Mouse (Mus musculus): ENCODE data around the gene Pkm. TPM values are rescaled to one million over a fixed set of nuclear protein-coding genes. Genes with fewer than 3 reads are reported as not detected.

The Pkm gene
- total RNA-seq, 2 experiments from 2014 or later: 517 to 569 TPM

DNA sequence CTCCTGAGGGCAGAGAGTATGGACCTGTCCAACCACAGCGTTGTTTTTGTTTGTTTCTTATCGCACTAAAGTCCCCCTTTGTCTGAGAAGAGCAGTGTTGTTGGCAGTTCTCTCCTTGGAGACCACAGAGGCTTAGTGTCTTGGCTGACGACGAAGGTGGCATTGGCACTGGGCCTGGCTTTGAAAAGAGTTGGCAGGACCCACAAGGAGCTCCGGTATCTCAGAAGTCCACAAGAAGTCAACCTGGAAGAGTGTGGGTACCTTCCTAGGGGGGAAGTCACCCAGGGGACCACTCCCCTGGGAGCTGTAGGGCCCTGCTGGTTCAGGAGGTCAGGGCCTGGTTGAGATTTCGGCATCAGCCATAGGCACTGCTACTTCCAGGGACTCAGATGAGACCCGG is 44.9 kb downstream of the Pkm start:
- intact Hi-C loops (cut with DNase I): no loop called here
- DNase-seq: peak; percentile 35

DNA sequence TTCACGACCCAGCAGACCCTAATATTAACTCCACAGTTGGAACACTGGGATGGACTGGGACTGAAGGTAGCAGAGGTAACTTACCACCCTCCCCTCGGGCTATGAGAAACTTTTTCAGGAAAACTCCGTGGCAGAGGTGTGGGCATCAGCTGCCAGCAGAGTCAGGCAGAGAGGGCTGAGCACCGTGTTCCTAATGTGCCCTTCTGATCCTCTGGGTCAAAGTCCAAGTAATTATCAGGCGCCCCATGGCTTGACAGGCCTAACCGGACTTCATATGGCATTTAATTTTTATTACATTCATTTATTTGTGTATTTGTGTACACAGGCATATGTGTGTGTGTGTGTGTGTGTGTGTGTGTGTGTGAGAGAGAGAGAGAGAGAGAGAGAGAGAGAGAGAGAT is 46.9 kb downstream of the Pkm start:
- no peak for DNase-seq
- intact Hi-C loops (cut with DNase I): no loop called here

DNA sequence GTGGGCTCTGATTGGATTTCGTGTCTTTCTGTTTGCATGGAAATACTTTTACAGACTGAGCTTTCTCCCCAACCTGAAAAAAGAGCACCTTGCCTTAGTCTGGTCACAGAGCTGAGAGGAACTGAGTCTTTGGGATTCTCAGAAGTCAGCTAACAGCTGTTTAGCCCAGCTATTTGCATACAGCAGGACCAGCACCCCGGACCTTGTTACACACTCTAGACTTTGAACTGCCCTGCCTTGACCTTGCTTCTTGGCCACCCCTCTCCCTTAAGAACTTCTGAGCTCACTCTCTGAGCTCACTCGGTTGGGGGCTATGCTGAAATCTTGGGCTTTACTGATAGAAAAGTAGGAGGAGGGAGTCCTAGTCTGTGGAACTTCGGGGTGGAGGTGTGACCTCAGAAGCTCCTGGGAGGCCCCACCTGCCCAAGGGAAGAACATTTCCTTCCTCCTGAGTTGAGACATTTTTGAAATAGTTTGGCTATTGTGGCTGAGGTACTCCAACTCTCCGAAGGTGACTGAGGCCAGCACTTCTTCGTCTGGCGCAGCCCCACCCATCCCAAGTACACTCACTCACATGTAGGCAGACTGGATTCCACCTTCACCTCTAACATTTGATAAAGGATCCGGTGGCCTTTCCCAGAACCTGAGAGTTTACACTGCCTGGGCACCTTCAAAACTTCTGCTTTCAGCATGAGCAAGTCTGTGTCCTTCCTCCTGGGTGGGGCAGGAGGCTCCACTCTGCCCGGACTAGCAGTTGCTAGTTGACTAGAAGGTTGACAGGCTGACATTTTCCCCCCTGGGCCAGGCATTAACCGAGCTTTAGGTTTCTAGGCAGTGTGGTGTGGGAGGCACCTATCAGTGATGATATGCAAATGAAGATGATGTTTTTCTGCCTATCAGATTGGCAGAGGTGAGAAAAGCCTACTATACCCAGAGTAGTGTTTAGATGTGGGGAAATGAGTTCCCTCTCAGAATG is 51.0 kb downstream of the Pkm start:
- no peak for DNase-seq
- intact Hi-C loops (cut with DNase I): no loop called here

DNA sequence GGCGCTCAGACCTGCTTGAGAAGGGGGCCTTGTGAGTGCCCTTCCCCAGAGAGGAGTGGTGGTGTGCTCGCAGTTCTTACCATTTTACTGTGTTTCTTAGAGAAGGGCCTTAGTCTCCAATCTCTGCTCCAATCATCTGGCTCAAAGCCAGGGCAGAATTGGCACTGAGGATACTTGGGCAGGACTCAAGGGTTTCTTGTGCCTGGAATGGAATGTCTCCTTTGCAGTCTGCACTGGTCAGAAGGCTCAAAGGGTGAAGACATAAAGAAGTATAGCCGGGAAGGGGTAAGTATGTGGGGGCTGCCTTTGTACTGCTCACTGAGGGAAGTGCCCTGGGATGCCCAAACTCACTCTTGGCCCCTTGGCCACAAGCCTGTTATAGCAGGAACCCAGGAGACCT is 53.1 kb downstream of the Pkm start:
- intact Hi-C loops (cut with DNase I): no loop called here
- peak; percentile 43 for DNase-seq

DNA sequence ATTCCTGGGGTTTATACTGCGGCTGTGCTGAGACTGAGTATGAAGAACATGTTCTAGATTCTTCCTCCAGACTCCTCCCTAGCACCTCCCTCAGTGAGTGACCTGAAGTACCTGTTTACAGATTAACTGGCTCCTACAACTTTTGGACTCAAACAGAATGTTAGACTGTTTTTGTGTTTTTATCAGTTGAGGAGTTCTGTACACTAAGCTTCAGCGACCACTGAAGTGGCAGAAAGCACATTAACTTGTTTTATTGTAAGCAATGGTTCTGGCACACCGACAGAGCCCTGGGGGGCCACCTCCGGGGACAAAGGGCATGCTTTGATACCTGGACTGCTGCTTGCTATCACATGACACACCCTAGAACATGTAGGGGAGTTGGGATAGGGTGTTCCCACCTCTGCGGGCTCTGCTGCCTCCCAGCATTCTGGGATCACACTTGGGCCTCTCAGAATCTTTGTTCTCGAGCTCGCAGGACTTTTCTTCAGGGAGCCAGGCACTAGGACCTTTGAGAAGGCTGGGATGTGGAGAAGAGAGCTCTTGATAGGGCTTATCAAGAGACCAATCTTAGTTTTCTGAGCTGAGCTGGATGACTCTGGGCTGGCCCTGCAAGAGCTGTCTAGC is 60.2 kb downstream of the Pkm start:
- intact Hi-C loops (cut with DNase I): no loop called here

DNA sequence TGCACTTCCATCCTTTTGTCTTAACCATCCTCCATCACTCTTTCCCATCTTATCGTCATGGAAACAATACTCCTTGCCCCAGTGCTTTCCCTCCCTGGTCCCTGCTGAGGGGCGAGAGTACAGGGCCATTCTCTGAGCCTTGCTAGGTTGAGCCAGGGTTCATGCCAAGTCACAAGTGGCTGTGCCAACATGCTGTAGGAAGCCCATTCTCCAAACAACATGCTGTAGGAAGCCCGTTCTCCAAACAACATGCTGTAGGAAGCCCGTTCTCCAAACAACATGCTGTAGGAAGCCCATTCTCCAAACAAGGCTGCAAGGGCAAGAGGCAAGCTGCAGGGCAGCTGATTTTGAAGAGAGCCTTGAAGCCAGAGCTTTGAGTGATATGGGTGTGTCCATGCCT is 62.1 kb downstream of the Pkm start:
- DNase-seq: no peak
- intact Hi-C loops (cut with DNase I): no loop called here

More for the DNA sequence above, 60.2 kb downstream of the Pkm start:
- no peak for DNase-seq

DNA sequence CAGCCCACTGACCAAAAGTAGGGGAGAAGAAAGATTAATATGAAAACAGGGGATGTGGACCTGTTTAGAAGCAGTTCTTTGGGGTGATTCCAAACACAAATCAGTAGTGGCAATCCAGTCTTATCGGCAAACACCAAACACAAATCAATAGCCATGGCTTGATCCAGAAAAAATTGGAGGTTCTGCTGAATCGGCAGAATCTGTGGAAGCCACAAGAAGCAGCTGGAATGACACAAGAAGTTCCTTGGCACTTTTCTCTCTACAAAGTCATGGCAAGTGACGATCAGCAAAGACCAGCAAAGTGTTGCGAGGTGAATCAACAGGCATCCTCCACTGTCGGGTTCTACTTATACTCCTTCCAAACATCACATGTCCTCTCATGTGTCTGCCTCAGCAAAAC is 65.0 kb downstream of the Pkm start:
- DNase-seq: no peak
- intact Hi-C loops (cut with DNase I): no loop called here

DNA sequence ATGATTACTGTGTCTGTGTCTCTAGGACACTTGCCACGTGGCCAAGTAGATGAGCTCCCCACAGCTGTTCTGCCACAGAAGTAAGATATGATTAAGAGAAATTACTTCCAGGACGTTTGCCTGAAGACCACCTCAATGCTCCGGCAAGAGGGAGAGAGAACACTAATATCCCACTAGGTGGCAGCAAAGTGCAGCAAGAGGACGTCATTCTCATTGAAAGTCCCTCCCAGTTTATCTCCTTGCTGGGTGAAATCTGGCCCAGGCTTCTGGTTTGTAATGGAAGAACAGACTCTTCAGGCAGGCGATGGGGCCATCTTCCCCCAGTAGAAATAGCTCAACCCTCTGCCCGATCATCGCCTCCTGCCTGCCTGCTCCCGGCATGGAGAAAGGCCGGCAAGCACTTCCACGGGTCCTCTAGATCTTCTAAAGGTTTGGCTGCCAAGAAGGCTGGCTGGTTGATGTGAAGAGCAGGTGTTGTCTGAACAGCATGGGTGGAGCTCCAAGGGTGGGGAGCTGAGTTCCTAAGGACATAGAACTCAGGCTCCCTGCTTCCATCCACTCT is 67.0 kb downstream of the Pkm start:
- peak; percentile 74 for DNase-seq
- intact Hi-C loops (cut with DNase I): no loop called here

DNA sequence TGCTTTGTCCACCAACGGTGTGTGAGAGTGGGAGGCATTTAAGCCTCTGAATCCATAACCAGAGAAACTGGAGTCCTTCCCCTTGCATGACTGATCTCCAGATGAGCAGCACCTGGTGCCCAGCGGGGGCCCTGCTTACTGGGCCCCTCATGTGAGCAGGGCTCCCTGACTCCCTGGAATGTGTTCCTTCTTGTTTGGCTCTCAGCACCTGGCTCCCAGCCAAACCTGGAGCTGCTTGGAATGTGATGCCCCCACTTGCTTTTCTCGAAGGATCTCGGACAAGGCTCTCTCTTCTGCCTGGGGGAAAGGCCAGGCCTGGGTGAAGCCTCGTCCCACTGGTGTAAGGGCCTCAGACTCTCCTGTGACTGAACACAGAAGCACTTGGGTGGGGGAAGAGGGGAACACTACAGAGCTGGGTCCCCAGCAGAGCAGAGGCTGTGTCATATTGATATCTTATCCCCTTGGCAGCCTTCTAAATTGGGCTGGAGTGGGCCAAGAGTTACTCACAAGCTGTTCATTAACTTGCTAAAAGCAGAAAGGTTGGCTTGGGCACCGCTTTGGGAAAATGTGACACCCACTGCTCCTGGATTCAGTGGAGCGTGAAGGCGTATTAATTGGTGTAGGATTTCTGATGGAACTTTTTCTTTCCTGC is 67.7 kb downstream of the Pkm start:
- DNase-seq: peak; percentile 56
- intact Hi-C loops (cut with DNase I): no loop called here

DNA sequence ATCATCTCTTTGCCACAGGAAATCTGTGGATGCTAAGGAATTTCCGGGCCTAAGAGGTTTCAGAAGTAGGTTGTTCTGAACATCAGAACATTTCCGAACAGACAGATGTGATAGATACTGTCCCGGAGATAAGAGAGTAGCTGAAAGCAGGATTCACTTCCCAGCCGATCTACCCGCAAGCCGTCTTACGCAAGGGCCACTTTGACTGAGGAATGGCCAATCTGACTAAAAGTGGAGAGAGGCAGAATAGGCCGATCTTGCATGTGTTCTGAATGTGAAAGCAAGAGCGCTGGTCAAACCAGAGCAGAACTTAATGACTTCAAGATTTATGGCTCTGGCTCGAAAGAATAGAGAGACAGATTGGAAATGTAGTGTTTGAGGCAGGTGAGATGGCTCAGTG is 69.3 kb downstream of the Pkm start:
- intact Hi-C loops (cut with DNase I): no loop called here
- no peak for DNase-seq

DNA sequence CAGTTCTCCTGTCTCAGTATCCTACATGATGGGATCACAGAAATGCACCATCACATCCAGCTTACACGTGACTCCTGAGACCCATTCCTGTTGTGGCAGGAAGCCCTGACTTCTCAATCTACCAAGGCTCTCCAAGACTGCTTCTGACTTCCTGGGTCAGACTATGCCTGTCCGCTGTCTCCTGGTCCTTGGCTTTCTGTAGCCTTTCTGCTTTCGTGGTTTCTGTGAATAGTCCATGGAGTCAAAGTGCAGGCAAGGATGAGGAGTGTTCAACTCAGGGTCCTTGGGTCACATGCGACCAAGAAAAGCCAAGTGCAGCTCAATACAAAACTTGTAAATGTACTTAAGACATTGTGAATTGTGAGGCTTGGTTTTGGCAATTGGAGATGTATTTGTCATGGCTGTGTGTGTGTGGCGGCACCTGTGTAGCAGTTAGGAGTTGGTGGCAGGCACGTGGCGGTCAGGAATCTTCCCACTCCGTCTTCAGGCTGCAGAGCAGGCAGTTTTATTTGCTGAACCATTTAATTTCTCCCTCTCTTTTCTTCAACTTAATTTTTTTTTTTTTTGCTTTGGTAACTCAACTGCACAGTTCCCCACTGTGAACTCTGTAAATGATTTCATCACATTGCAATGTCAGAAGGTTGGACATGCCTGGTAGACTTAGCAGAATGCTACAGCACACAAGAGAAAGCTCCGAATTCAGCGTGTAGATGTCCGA is 71.6 kb downstream of the Pkm start:
- intact Hi-C loops (cut with DNase I): no loop called here
- no peak for DNase-seq

Other genes with a start within 250 kb of the Pkm start
- gene Arih1, start 169.8 kb upstream of the Pkm start, total RNA-seq (2021): 100 to 1,000 TPM; 127 to 130 TPM
- gene Hexa, start 116.8 kb upstream of the Pkm start, total RNA-seq (2021): 10 to 100 TPM; 31.4 to 33.0 TPM
- gene Tmem202, start 116.5 kb upstream of the Pkm start, total RNA-seq (2021): 1 to 10 TPM; 2.2 to 2.3 TPM
- 10 to 100 TPM; 43.6 to 44.8 TPM for gene Celf6, start 78.5 kb upstream of the Pkm start, total RNA-seq (2021)
- 100 to 1,000 TPM; 199 to 208 TPM for gene Parp6, start 39.1 kb upstream of the Pkm start, total RNA-seq (2021)
- gene Gramd2, start 23.8 kb downstream of the Pkm start, total RNA-seq (2021): 10 to 100 TPM; 21.0 to 24.4 TPM
- gene Senp8, start 94.3 kb downstream of the Pkm start, total RNA-seq (2021): 1 to 10 TPM; 4.1 to 4.2 TPM
- gene Myo9a, start 94.5 kb downstream of the Pkm start, total RNA-seq (2021): 10 to 100 TPM; 98.1 to 98.4 TPM

Measured in left cerebral cortex, postnatal 4 days (tissue).